Mouse (Mus musculus) hindbrain, embryonic 11.5 days (tissue): ENCODE data around the gene Efcab1. TPM values are rescaled to one million over a fixed set of nuclear protein-coding genes. Genes with fewer than 3 reads are reported as not detected.

Experiments used
- ATAC-seq: fragments of 200-750 bp; cut with Nextera tagmentation; 2 replicates; pipeline ENCODE4 v1.8.0; 2017; ENCODE audit warnings: mild to moderate bottlenecking, moderate TSS enrichment, moderate library complexity; ENCODE audit not compliant: low FRiP score
- DNase-seq: peaks from one replicate; pipeline ENCODE4 v3.0.0-alpha.2; 2015; ENCODE audit warnings: low spot score
- H3K27ac ChIP-seq: fragments of 300-500 bp; sonication (generic); 2 replicates; pipeline ENCODE4 v1.5.1; 2014; ENCODE audit warnings: mild to moderate bottlenecking, low read depth, low read length
- H3K27me3 ChIP-seq: fragments of 300-500 bp; sonication (generic); 2 replicates; pipeline ENCODE4 v1.6.1; 2014; ENCODE audit warnings: mild to moderate bottlenecking, low read length, moderate library complexity, mixed read lengths; ENCODE audit not compliant: control insufficient read depth, insufficient read depth
- H3K36me3 ChIP-seq: fragments of 300-500 bp; sonication (generic); 2 replicates; pipeline ENCODE4 v1.6.1; 2014; ENCODE audit warnings: mild to moderate bottlenecking, low read length, moderate library complexity, mixed read lengths; ENCODE audit not compliant: control insufficient read depth, insufficient read depth
- H3K4me1 ChIP-seq: fragments of 300-500 bp; sonication (generic); replicated peaks from 2 replicates; pipeline ENCODE4 v1.6.1; 2014; ENCODE audit warnings: low read length, mixed read lengths; ENCODE audit not compliant: control insufficient read depth, insufficient read depth
- H3K4me2 ChIP-seq: fragments of 300-500 bp; sonication (generic); replicated peaks from 2 replicates; pipeline ENCODE4 v1.6.1; 2014; ENCODE audit warnings: mild to moderate bottlenecking, low read depth, low read length
- H3K4me3 ChIP-seq: fragments of 300-500 bp; sonication (generic); 2 replicates; pipeline ENCODE4 v1.5.1; 2014; ENCODE audit warnings: low read depth, low read length
- H3K9ac ChIP-seq: fragments of 300-500 bp; sonication (generic); 2 replicates; pipeline ENCODE4 v1.6.1; 2014; ENCODE audit warnings: low read depth, low read length
- H3K9me3 ChIP-seq: fragments of 300-500 bp; sonication (generic); 2 replicates; pipeline ENCODE4 v1.6.1; 2016; ENCODE audit warnings: low read length; ENCODE audit not compliant: control insufficient read depth
- WGBS: fragments of 180-500 bp; shearing (Covaris S2); extraction: QIAGEN DNeasy Blood & Tissue Kit; methylation state at CpG from one replicate; pipeline ENCODE4 v1.1.7; 2014; 5-methylcytosine and 5-hydroxymethylcytosine counted together
- polyA plus RNA-seq: library from polyadenylated mRNA; unstranded; fragments of >200 nt; fragmentation: Nextera tagmentation; extraction: Ambion mirVana; gene quantifications from 2 replicates; pipeline ENCODE4 v1.2.1, GENCODE M21; 2014

The Efcab1 gene
- polyA plus RNA-seq, 1 experiment from 2014 or later, result 13.5 TPM

- DNase-seq, result no peak
- H3K4me1 ChIP-seq, result no peaks in the 10 kb centered on the region
- WGBS, result 91% methylated on average over 2 of the region's 2 CpGs
- H3K36me3 ChIP-seq, result no peaks in the 10 kb centered on the region
- H3K4me2 ChIP-seq, result no peak overlapping the region
- no peak overlapping the region for H3K9ac ChIP-seq
- H3K27ac ChIP-seq, result no peak overlapping the region
- H3K27me3 ChIP-seq, result no peaks in the 10 kb centered on the region
- ATAC-seq, result no peak
- no peak overlapping the region for H3K4me3 ChIP-seq
- no peaks in the 10 kb centered on the region for H3K9me3 ChIP-seq
Measured at GRCm38 (mm10) chr16:14979228-14979627, 72.8 kb downstream of the Efcab1 start.

GRCm38 (mm10) chr16:14989614-14990268 lies 83.3 kb downstream of the Efcab1 start:
- no peak overlapping the region for H3K4me2 ChIP-seq
- DNase-seq, result no peak
- H3K4me1 ChIP-seq, result no peaks in the 10 kb centered on the region
- no peak overlapping the region for H3K27ac ChIP-seq
- H3K36me3 ChIP-seq, result no peaks in the 10 kb centered on the region
- no peaks in the 10 kb centered on the region for H3K9me3 ChIP-seq
- WGBS, result 88% methylated on average over 6 of the region's 6 CpGs
- H3K4me3 ChIP-seq, result no peak overlapping the region
- ATAC-seq, result no peak
- no peak overlapping the region for H3K9ac ChIP-seq
- H3K27me3 ChIP-seq, result no peaks in the 10 kb centered on the region

- DNase-seq (no peak), ATAC-seq (no peak)
- Histone ChIP-seq H3K4me3 (no peak overlapping the region), H3K27me3 (no peaks in the 10 kb centered on the region), H3K9me3 (no peaks in the 10 kb centered on the region), H3K27ac (no peak overlapping the region), H3K4me2 (no peak overlapping the region), H3K4me1 (no peaks in the 10 kb centered on the region), H3K36me3 (no peaks in the 10 kb centered on the region), H3K9ac (no peak overlapping the region)
- 74% methylated on average over 3 of the region's 3 CpGs for WGBS
Measured at GRCm38 (mm10) chr16:14991001-14991400, 84.6 kb downstream of the Efcab1 start.

- Histone ChIP-seq H3K4me3 (no peak overlapping the region), H3K4me2 (no peak overlapping the region), H3K27me3 (no peaks in the 10 kb centered on the region), H3K9me3 (no peaks in the 10 kb centered on the region), H3K4me1 (no peaks in the 10 kb centered on the region), H3K9ac (no peak overlapping the region), H3K36me3 (no peaks in the 10 kb centered on the region), H3K27ac (no peak overlapping the region)
- 69% methylated on average over 3 of the region's 3 CpGs for WGBS
- ATAC-seq (no peak), DNase-seq (no peak)
Measured at GRCm38 (mm10) chr16:14992461-14993107, 86.2 kb downstream of the Efcab1 start.

- no peak overlapping the region for H3K4me2 ChIP-seq
- H3K4me3 ChIP-seq, result no peak overlapping the region
- no peak overlapping the region for H3K27ac ChIP-seq
- 60% methylated on average over 2 of the region's 2 CpGs for WGBS
- no peak for DNase-seq
- no peak overlapping the region for H3K9ac ChIP-seq
- no peaks in the 10 kb centered on the region for H3K36me3 ChIP-seq
- no peak for ATAC-seq
- no peaks in the 10 kb centered on the region for H3K4me1 ChIP-seq
- H3K9me3 ChIP-seq, result no peaks in the 10 kb centered on the region
- H3K27me3 ChIP-seq, result no peaks in the 10 kb centered on the region
Measured at GRCm38 (mm10) chr16:15014724-15015123, 108.3 kb downstream of the Efcab1 start.
